Mouse (Mus musculus): ENCODE results near the gene Tollip.

- TF ChIP-seq POLR2A (IDR thresholded peaks at IDR 0.05; ENCODE audit: borderline replicate concordance, control insufficient read depth, low read depth, low read length) (no peak), CTCF (IDR thresholded peaks at IDR 0.05; ENCODE audit: control insufficient read depth, insufficient read depth, low read length) (no peak)
Measured at GRCm38 (mm10) chr7:141902791-141903190, 15.5 kb downstream of the Tollip start.
